Mouse (Mus musculus): ENCODE data around the gene Cfap46. TPM values are rescaled to one million over a fixed set of nuclear protein-coding genes. Genes with fewer than 3 reads are reported as not detected.

Gene Cfap46
- polyA plus RNA-seq, 1 experiment from 2014 or later: 3.0 TPM

- H3K9ac ChIP-seq: no peak overlapping the region
- ATAC-seq (ENCODE audit: low FRiP score) (no peak), DNase-seq (ENCODE audit: low spot score) (no peak)
- H3K27me3 ChIP-seq (ENCODE audit: control insufficient read depth, insufficient read depth, low read length): no peaks in the 10 kb centered on the region
- no peaks in the 10 kb centered on the region for H3K36me3 ChIP-seq (replicated peaks; ENCODE audit: control insufficient read depth, insufficient read depth)
- WGBS: 87% methylated on average over 13 of the region's 13 CpGs
- H3K9me3 ChIP-seq (ENCODE audit: control insufficient read depth, low read length): no peaks in the 10 kb centered on the region
- no peak overlapping the region for H3K27ac ChIP-seq
- H3K4me3 ChIP-seq (replicated peaks; ENCODE audit: low read length): no peak overlapping the region
- H3K4me2 ChIP-seq (replicated peaks): no peak overlapping the region
- H3K4me1 ChIP-seq (replicated peaks; ENCODE audit: control insufficient read depth, insufficient read depth, low read length): no peaks in the 10 kb centered on the region
Measured at GRCm38 (mm10) chr7:139622568-139622967, 61.0 kb downstream of the Cfap46 start.

GRCm38 (mm10) chr7:139615767-139616766 lies 67.5 kb downstream of the Cfap46 start:
- DNase-seq (ENCODE audit: low spot score): peak; percentile 88
- Histone ChIP-seq H3K36me3 (replicated peaks; ENCODE audit: control insufficient read depth, insufficient read depth) (no peaks in the 10 kb centered on the region), H3K27me3 (ENCODE audit: control insufficient read depth, insufficient read depth, low read length) (no peaks in the 10 kb centered on the region), H3K9ac (no peak overlapping the region), H3K4me1 (replicated peaks; ENCODE audit: control insufficient read depth, insufficient read depth, low read length) (no peaks in the 10 kb centered on the region), H3K9me3 (ENCODE audit: control insufficient read depth, low read length) (no peaks in the 10 kb centered on the region), H3K27ac (no peak overlapping the region), H3K4me3 (replicated peaks; ENCODE audit: low read length) (no peak overlapping the region), H3K4me2 (replicated peaks) (no peak overlapping the region)
- WGBS: 43% methylated on average over 12 of the region's 12 CpGs
- peak; percentile 82 for ATAC-seq (ENCODE audit: low FRiP score)

- WGBS: 90% methylated on average over 2 of the region's 2 CpGs
- no peak overlapping the region for H3K4me3 ChIP-seq (replicated peaks; ENCODE audit: low read length)
- H3K4me1 ChIP-seq (replicated peaks; ENCODE audit: control insufficient read depth, insufficient read depth, low read length): no peaks in the 10 kb centered on the region
- H3K4me2 ChIP-seq (replicated peaks): no peak overlapping the region
- H3K27ac ChIP-seq: no peak overlapping the region
- H3K9ac ChIP-seq: no peak overlapping the region
- DNase-seq (ENCODE audit: low spot score): no peak
- H3K27me3 ChIP-seq (ENCODE audit: control insufficient read depth, insufficient read depth, low read length): no peaks in the 10 kb centered on the region
- no peaks in the 10 kb centered on the region for H3K9me3 ChIP-seq (ENCODE audit: control insufficient read depth, low read length)
- H3K36me3 ChIP-seq (replicated peaks; ENCODE audit: control insufficient read depth, insufficient read depth): no peaks in the 10 kb centered on the region
- no peak for ATAC-seq (ENCODE audit: low FRiP score)
Measured at GRCm38 (mm10) chr7:139610328-139610727, 73.3 kb downstream of the Cfap46 start.

GRCm38 (mm10) chr7:139595862-139596261 lies 87.8 kb downstream of the Cfap46 start:
- DNase-seq (ENCODE audit: low spot score): no peak
- no peak overlapping the region for H3K4me3 ChIP-seq (replicated peaks; ENCODE audit: low read length)
- H3K9me3 ChIP-seq (ENCODE audit: control insufficient read depth, low read length): no peaks in the 10 kb centered on the region
- peaks cover 20% of the 10 kb centered on the region for H3K27me3 ChIP-seq (ENCODE audit: control insufficient read depth, insufficient read depth, low read length)
- no peaks in the 10 kb centered on the region for H3K4me1 ChIP-seq (replicated peaks; ENCODE audit: control insufficient read depth, insufficient read depth, low read length)
- no peak overlapping the region for H3K27ac ChIP-seq
- no peak for ATAC-seq (ENCODE audit: low FRiP score)
- H3K4me2 ChIP-seq (replicated peaks): no peak overlapping the region
- H3K9ac ChIP-seq: no peak overlapping the region
- no peaks in the 10 kb centered on the region for H3K36me3 ChIP-seq (replicated peaks; ENCODE audit: control insufficient read depth, insufficient read depth)
- 67% methylated on average over 6 of the region's 6 CpGs for WGBS

GRCm38 (mm10) chr7:139595311-139595710 lies 88.3 kb downstream of the Cfap46 start:
- DNase-seq (ENCODE audit: low spot score) (no peak), ATAC-seq (ENCODE audit: low FRiP score) (peak; percentile 55)
- no peak overlapping the region for H3K9ac ChIP-seq
- no peak overlapping the region for H3K4me2 ChIP-seq (replicated peaks)
- peaks cover 26% of the 10 kb centered on the region for H3K27me3 ChIP-seq (ENCODE audit: control insufficient read depth, insufficient read depth, low read length)
- H3K4me1 ChIP-seq (replicated peaks; ENCODE audit: control insufficient read depth, insufficient read depth, low read length): no peaks in the 10 kb centered on the region
- H3K36me3 ChIP-seq (replicated peaks; ENCODE audit: control insufficient read depth, insufficient read depth): no peaks in the 10 kb centered on the region
- 60% methylated on average over 6 of the region's 6 CpGs for WGBS
- H3K27ac ChIP-seq: no peak overlapping the region
- H3K4me3 ChIP-seq (replicated peaks; ENCODE audit: low read length): no peak overlapping the region
- no peaks in the 10 kb centered on the region for H3K9me3 ChIP-seq (ENCODE audit: control insufficient read depth, low read length)

- DNase-seq (ENCODE audit: low spot score) (no peak), ATAC-seq (ENCODE audit: low FRiP score) (no peak)
- peaks cover 58% of the 10 kb centered on the region for H3K27me3 ChIP-seq (ENCODE audit: control insufficient read depth, insufficient read depth, low read length)
- 82% methylated on average over 5 of the region's 5 CpGs for WGBS
- no peak overlapping the region for H3K27ac ChIP-seq
- H3K4me1 ChIP-seq (replicated peaks; ENCODE audit: control insufficient read depth, insufficient read depth, low read length): peaks cover 5% of the 10 kb centered on the region; the same call in 1 of the 2 replicates
- H3K9ac ChIP-seq: no peak overlapping the region
- no peak overlapping the region for H3K4me3 ChIP-seq (replicated peaks; ENCODE audit: low read length)
- H3K4me2 ChIP-seq (replicated peaks): no peak overlapping the region
- H3K36me3 ChIP-seq (replicated peaks; ENCODE audit: control insufficient read depth, insufficient read depth): no peaks in the 10 kb centered on the region
- no peaks in the 10 kb centered on the region for H3K9me3 ChIP-seq (ENCODE audit: control insufficient read depth, low read length)
Measured at GRCm38 (mm10) chr7:139591311-139591710, 92.3 kb downstream of the Cfap46 start.

GRCm38 (mm10) chr7:139590302-139590701 lies 93.3 kb downstream of the Cfap46 start:
- Histone ChIP-seq H3K27me3 (ENCODE audit: control insufficient read depth, insufficient read depth, low read length) (peaks cover 68% of the 10 kb centered on the region), H3K4me1 (replicated peaks; ENCODE audit: control insufficient read depth, insufficient read depth, low read length) (peaks cover 5% of the 10 kb centered on the region; the same call in 1 of the 2 replicates), H3K4me2 (replicated peaks) (no peak overlapping the region), H3K36me3 (replicated peaks; ENCODE audit: control insufficient read depth, insufficient read depth) (no peaks in the 10 kb centered on the region), H3K4me3 (replicated peaks; ENCODE audit: low read length) (no peak overlapping the region), H3K9ac (no peak overlapping the region), H3K9me3 (ENCODE audit: control insufficient read depth, low read length) (no peaks in the 10 kb centered on the region), H3K27ac (no peak overlapping the region)
- ATAC-seq (ENCODE audit: low FRiP score): no peak; the same call in 1 of the 2 replicates
- WGBS: 45% methylated on average over 3 of the region's 3 CpGs
- DNase-seq (ENCODE audit: low spot score): peak; percentile 57

- Histone ChIP-seq H3K36me3 (replicated peaks; ENCODE audit: control insufficient read depth, insufficient read depth) (no peaks in the 10 kb centered on the region), H3K4me3 (replicated peaks; ENCODE audit: low read length) (no peak overlapping the region), H3K27ac (no peak overlapping the region), H3K9me3 (ENCODE audit: control insufficient read depth, low read length) (no peaks in the 10 kb centered on the region), H3K4me1 (replicated peaks; ENCODE audit: control insufficient read depth, insufficient read depth, low read length) (peaks cover 12% of the 10 kb centered on the region; the same call in 1 of the 2 replicates), H3K4me2 (replicated peaks) (no peak overlapping the region), H3K9ac (no peak overlapping the region), H3K27me3 (ENCODE audit: control insufficient read depth, insufficient read depth, low read length) (peaks cover 88% of the 10 kb centered on the region)
- DNase-seq (ENCODE audit: low spot score): no peak
- 14% methylated on average over 7 of the region's 7 CpGs for WGBS
- no peak for ATAC-seq (ENCODE audit: low FRiP score)
Measured at GRCm38 (mm10) chr7:139587919-139588318, 95.7 kb downstream of the Cfap46 start.

GRCm38 (mm10) chr7:139585183-139585821 lies 98.3 kb downstream of the Cfap46 start:
- no peaks in the 10 kb centered on the region for H3K9me3 ChIP-seq (ENCODE audit: control insufficient read depth, low read length)
- no peak overlapping the region for H3K9ac ChIP-seq
- 1% methylated on average over 29 of the region's 29 CpGs for WGBS
- H3K27ac ChIP-seq: no peak overlapping the region
- DNase-seq (ENCODE audit: low spot score) (no peak), ATAC-seq (ENCODE audit: low FRiP score) (no peak)
- H3K36me3 ChIP-seq (replicated peaks; ENCODE audit: control insufficient read depth, insufficient read depth): no peaks in the 10 kb centered on the region
- H3K4me1 ChIP-seq (replicated peaks; ENCODE audit: control insufficient read depth, insufficient read depth, low read length): peaks cover 12% of the 10 kb centered on the region; the same call in 1 of the 2 replicates
- peaks cover 98% of the 10 kb centered on the region for H3K27me3 ChIP-seq (ENCODE audit: control insufficient read depth, insufficient read depth, low read length)
- H3K4me2 ChIP-seq (replicated peaks): 0 out of 2 replicates have a peak overlapping the region, but pooled peaks have one; percentile 10
- no peak overlapping the region for H3K4me3 ChIP-seq (replicated peaks; ENCODE audit: low read length)

All from hindbrain, embryonic 14.5 days (tissue).